Mouse (Mus musculus): ENCODE results near the gene Pitpnm3.

The Pitpnm3 gene

DNA sequence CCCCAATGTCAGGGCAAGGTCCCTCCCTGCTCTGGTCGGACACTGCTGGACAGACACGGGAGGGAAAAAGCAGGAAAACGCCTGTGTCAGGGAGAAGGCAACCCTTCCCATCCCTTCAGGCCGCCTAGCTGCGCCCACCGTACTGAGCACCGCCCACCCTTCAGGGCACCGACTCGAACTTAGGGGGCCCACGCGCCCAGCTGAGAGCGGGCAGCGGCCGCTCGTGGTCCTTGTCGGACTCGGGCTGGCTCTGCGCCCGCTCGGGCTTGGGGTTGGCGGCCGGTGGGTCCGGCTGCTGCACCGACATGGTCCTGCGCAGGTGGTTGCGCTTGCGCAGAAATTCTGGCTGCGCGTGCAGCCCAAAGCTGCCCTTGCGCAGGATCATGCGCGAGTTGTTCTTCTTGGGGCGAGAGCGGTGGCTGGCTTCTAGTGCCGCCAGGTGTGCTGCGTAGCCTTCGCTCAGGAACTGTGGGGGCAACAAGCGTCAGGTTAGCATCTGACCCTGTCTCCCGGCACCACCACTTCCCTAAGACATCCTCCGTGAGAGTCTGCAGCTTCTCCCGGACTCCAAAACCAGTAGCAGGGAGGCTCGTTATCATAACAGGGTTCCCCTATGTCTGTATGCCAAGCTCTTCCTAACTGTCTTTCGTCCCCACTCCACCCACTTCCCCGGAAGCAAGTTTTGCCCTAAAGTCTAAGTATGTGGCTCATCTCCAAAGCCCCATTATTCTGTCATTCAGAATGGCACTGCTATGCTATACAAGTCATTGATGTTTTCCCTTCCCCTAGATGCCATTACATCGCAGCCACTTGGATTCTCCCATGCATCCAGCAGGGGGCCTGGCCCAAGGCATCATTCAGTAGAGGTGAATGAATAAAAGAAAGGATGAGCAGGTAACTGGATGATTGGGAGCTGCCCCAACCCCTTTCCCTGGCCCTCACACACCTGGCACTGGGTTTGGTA, 84.4 kb downstream of the Pitpnm3 start:
- DNase-seq (ENCODE audit: low spot score in 2 of 2) = peak in 1 of 2 experiments; percentile 12

GRCm38 (mm10) chr11:72050168-72050894, 85.2 kb downstream of the Pitpnm3 start:
- DNase-seq (ENCODE audit: low spot score in 2 of 2) = peak in 1 of 2 experiments; percentile 7

- no peak for DNase-seq (ENCODE audit: low spot score in 2 of 2)
Measured at GRCm38 (mm10) chr11:72049171-72049759, 86.3 kb downstream of the Pitpnm3 start.

DNA sequence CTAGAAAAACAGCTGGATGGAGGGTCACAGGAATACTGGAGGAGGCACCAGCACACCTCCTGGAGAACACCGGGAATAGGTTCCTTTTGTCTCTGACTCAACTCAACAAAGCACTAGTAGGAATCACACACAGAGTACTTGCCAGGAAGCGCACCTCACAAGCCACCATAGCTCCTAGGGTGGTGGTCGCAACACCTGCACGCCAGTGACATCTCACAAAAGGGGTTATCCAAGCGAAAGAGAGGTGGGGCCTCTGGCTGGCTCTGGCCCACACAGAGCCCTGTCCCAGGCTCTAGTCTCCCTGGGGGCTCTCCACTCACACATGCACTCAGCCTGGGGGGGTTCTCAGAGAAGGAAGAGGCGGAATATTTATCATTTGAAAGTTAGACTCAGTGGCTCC, 86.8 kb downstream of the Pitpnm3 start:
- DNase-seq (ENCODE audit: low spot score in 2 of 2) = no peak

DNA sequence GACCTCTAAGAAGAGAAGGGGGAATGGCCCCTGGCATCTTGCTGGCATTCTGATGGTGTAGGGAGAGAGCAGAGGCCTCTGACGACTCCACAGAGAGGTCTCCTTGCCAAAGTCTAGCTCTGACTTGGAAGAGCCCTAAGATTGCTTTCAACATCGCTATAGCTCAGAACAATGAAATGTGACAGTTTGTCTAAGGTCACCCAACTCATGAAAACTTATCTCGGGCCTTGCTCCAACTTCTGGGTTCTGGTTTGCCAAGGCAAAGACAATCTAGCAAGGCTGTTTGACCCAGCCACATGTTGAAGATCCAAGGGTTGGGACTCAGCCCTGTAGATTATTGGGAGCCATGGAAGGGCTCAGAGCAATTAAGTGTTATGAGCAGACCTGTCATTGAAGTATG, 91.3 kb downstream of the Pitpnm3 start:
- DNase-seq (ENCODE audit: low spot score in 2 of 2) = no peak

GRCm38 (mm10) chr11:72042631-72043030, 92.9 kb downstream of the Pitpnm3 start:
- DNase-seq (ENCODE audit: low spot score in 2 of 2) = no peak

GRCm38 (mm10) chr11:72041768-72042607, 93.6 kb downstream of the Pitpnm3 start, which contains the start of gene Pimreg:
Pimreg (plus strand) TSS chr11:72042032.
- peak; percentile 42 to 65 for DNase-seq (ENCODE audit: low spot score in 2 of 2)

DNA sequence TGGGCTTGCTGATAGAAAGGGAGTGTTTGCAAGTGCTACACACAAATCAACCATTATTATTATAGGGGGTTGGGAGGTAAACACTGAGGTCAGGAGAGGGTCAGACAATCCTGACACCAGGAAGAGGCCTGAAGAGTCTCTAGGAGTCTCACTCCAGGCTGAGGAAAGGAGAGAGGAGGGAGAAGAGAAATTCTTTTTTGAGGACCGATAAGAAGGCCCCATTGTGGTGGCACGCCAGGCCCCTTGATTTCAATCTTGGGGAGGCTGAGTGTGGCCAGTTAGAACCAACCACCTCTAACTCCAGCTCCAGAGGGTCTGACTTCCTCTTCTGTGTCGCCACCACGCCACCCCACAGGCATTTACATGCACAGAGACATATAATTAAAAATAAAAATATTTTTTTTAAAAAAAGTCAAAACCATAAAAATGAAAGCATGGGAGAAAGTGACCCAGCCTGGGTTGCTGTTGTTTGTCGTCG, 94.2 kb downstream of the Pitpnm3 start:
- DNase-seq (ENCODE audit: low spot score in 2 of 2) = no peak

- DNase-seq (ENCODE audit: low spot score in 2 of 2) = no peak
Measured at GRCm38 (mm10) chr11:72039599-72040386, 95.8 kb downstream of the Pitpnm3 start.

- DNase-seq (ENCODE audit: low spot score in 2 of 2) = peak in 1 of 2 experiments; percentile 13
Measured at GRCm38 (mm10) chr11:72037996-72038395, 97.6 kb downstream of the Pitpnm3 start.

- no peak for DNase-seq (ENCODE audit: low spot score in 2 of 2)
Measured at GRCm38 (mm10) chr11:72037409-72037808, 98.2 kb downstream of the Pitpnm3 start, which contains the start of gene Aipl1. Aipl1 (minus strand) TSS chr11:72037509.

DNA sequence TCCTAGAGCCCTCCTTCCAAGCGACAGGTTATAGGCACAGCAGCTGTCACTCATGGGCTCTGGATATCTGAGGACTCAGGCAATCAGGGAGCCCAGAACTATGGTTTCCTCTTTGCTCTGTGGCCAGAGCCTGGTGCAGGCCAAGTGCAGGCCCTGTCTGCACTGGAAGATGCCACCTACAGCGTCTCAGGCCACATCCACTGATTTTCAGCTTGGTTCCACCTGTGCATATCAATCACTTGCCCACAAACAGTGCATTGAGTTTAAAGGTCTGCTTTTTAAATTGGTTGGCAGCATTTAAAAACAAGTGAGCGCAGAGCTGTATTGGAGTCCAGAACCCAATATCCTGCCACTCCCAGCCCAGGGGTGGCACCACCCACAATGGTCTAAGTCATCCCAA, 103.0 kb downstream of the Pitpnm3 start:
- DNase-seq (ENCODE audit: low spot score in 2 of 2) = no peak

DNA sequence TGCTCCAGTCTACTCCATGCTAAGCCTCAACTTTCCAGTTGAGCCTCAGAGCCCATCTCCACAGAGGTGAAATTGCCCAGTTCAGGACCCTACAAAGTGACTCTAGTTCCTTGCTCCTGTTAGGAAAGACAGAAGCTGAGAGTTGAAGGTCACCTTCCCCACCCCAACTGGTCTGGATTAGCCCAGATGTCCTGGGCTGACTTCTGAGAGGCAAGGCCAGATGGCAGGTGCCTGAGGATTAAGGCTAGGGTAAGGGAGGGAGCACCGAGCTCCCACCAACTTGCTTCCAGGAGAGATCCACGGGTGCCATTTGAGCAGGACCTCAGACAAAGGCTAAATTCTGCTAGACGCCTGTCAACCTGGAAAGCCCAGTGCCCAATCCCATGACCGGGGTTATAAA, 103.5 kb downstream of the Pitpnm3 start:
- DNase-seq (ENCODE audit: low spot score in 2 of 2) = no peak

- DNase-seq (ENCODE audit: low spot score in 2 of 2) = no peak
Measured at GRCm38 (mm10) chr11:72031353-72031752, 104.2 kb downstream of the Pitpnm3 start.

DNA sequence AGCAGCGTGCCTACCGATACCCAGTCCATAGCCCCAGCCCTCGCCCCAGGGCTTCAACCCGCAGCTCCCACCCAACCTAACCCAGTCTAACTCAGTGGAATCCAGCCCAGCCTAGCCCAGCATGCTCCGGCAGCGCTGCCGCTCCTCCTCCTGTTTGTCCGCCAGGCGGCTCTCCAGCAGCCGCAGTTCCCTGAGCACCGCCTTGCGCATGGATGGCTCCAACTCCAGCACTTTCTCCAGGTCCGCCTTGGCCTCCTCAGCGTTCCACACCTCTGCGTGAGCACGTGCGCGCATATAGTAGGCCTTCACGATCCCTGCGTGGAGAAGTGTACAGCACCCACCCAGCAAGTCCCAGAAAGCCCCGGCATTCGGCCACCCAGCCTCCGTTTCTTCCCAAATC, 106.4 kb downstream of the Pitpnm3 start:
- DNase-seq (ENCODE audit: low spot score in 2 of 2) = no peak

DNA sequence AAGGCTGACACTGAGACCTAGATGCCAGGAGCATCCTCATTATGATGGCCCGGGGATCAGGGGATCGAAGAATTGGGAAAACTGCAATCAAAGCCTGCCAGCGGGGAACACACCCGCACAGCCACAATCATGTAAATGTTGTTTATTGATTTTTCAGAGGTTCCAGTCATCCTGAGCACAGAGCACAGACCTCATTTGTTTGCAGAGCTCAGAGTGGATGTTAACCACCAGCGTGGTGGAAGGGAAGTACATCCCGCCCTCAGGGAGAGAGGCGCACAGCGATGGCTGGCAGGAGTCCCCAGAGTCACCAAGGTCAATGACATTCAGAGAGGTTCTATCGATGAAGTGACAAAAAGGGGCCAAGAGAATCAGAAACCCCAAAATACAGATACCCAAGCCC, 107.7 kb downstream of the Pitpnm3 start:
- DNase-seq (ENCODE audit: low spot score in 2 of 2) = no peak

DNA sequence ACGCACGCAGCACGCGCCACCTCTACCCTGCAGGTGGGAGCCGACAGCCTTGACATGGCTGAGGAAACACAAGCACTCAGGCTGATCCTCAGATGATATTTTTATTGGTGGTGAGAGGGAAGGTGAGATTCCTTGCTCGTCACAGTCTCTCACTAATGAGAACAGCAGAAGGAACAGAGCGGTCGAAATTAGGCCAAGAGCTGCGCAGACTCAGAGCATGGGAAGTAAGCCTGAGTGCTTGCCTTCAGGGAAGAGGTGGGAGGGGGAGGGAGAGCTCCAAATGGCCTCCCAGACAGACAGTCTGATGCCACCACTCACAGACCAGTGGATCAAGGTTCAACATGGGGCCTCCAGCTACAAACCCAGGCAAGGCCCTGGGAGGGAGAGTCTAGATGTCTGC, 109.1 kb downstream of the Pitpnm3 start:
- no peak for DNase-seq (ENCODE audit: low spot score in 2 of 2)

DNA sequence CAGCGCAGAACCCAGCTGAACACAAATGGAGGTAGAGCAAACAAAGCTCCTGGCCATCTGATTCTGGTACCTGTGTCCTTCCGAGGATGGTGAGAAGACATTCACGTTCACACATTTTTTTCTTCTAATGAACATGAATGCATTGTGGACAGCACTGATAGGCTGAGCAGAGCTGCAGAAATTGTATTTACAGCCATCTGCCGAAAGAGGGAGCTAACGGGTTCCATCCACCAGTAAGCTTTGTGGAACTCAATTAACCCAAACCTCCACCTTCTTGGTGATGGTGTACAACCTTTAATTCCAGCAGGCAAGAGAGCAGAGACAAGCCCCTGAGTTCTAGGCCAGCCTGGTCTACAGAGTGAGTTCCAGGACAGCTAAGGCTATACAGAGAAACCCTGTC, 109.7 kb downstream of the Pitpnm3 start:
- no peak for DNase-seq (ENCODE audit: low spot score in 2 of 2)

- DNase-seq (ENCODE audit: low spot score in 2 of 2) = peak in 1 of 2 experiments; percentile 35
Measured at GRCm38 (mm10) chr11:72024193-72024781, 111.3 kb downstream of the Pitpnm3 start.

DNA sequence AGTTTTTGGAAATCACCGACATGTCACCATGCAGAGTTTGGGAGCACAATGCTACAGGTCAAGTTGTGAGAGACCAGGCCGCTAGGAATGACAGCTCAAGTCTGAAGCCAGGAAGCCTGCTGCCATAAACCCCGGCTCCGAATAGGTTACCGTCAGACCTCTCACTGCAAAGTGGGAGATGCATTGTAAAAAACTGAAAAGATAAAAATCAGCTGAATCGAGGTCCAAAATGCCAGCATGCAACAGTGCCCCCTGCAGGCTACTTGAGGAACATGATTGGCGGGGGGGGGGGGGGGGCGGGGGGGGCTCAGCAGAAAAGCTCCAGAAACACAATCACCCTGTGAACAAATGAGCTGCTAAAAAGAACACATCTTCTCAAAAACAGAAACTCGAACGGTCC, 112.0 kb downstream of the Pitpnm3 start:
- DNase-seq (ENCODE audit: low spot score in 2 of 2) = no peak

All from urinary bladder, adult 18-20 months (tissue).